Mouse (Mus musculus) heart, postnatal 10 days (tissue): ENCODE measurements at regions not wholly inside any gene's neighbourhood (a gene's known extent, or its start where the extent isn't known, plus 50 kb on each side); places are given as distances from the start of the nearest gene placed in this dataset.
"Not testable (repeated sequence)": the region's sequence is repeated elsewhere in the genome, so short reads cannot be mapped to it uniquely, and the experiment has no call there.

Experiments
- DNase-seq, 2 experiments: peaks; one replicate each; pipeline ENCODE4 v3.0.0; 2021
- intact Hi-C: fragments of 180-260 bp; cut with DNase I; formaldehyde crosslinking; loops from one replicate; pipeline ENCODE4 v1.15.1; 2025

GRCm38 (mm10) chr9:76407549-76407948 lies 83.9 kb upstream of the Hcrtr2 start:
- DNase-seq, result no peak
- intact Hi-C loops, result no loop called here

GRCm38 (mm10) chr9:76401897-76402670 lies 78.4 kb upstream of the Hcrtr2 start:
- DNase-seq, intact Hi-C loops: not testable (repeated sequence)

GRCm38 (mm10) chr9:76400900-76401299 lies 77.2 kb upstream of the Hcrtr2 start:
- no peak for DNase-seq
- intact Hi-C loops, result no loop called here

- intact Hi-C loops, result no loop called here
- no peak for DNase-seq
Measured at GRCm38 (mm10) chr9:76393763-76394162, 70.1 kb upstream of the Hcrtr2 start.

- peak; percentile 9 to 51 for DNase-seq
- intact Hi-C loops, result loop anchor here (1.0 to 2.0 kb wide), 2 partner anchors 270 to 990 kb away; no protein-coding TSS in a partner anchor
Measured at GRCm38 (mm10) chr9:76390839-76391238, 67.2 kb upstream of the Hcrtr2 start.
